Mouse (Mus musculus) ovary, postnatal 10 days (tissue): ENCODE measurements at regions not wholly inside any gene's neighbourhood (a gene's known extent, or its start where the extent isn't known, plus 50 kb on each side); places are given as distances from the start of the nearest gene placed in this dataset.

Experiments
- DNase-seq: peaks from one replicate; pipeline ENCODE4 v3.0.0; 2022; ENCODE audit warnings: low spot score

GRCm38 (mm10) chr13:107878980-107879379, 165.3 kb upstream of the Smim15 start:
- DNase-seq, result no peak

- no peak for DNase-seq
These were observed 171.0 kb upstream of the Smim15 start for GRCm38 (mm10) chr13:107873244-107873667.

- no peak for DNase-seq
These were observed 171.7 kb upstream of the Smim15 start for GRCm38 (mm10) chr13:107872574-107872973.

- DNase-seq, result no peak
These were observed 172.1 kb upstream of the Smim15 start for GRCm38 (mm10) chr13:107872137-107872536.

- DNase-seq, result no peak
These were observed 175.3 kb upstream of the Smim15 start for GRCm38 (mm10) chr13:107868906-107869305.

- DNase-seq, result no peak
These were observed 177.4 kb upstream of the Smim15 start for GRCm38 (mm10) chr13:107866825-107867224.

- DNase-seq, result no peak
These were observed 181.2 kb upstream of the Smim15 start for GRCm38 (mm10) chr13:107862793-107863654.

GRCm38 (mm10) chr13:107861384-107862134, 182.7 kb upstream of the Smim15 start:
- no peak for DNase-seq

GRCm38 (mm10) chr13:107857043-107857755, 187.0 kb upstream of the Smim15 start:
- DNase-seq, result no peak

GRCm38 (mm10) chr13:107850907-107851560, 193.2 kb upstream of the Smim15 start:
- no peak for DNase-seq

- no peak for DNase-seq
These were observed 195.4 kb upstream of the Smim15 start for GRCm38 (mm10) chr13:107848871-107849270.

- no peak for DNase-seq
These were observed 196.8 kb upstream of the Smim15 start for GRCm38 (mm10) chr13:107847179-107848012.

- no peak for DNase-seq
These were observed 197.5 kb upstream of the Smim15 start for GRCm38 (mm10) chr13:107846621-107847178.

- DNase-seq, result no peak
These were observed 198.4 kb upstream of the Smim15 start for GRCm38 (mm10) chr13:107845838-107846237.

- no peak for DNase-seq
These were observed 200.2 kb upstream of the Smim15 start for GRCm38 (mm10) chr13:107844085-107844484.

GRCm38 (mm10) chr13:107838126-107838715, 206.0 kb upstream of the Smim15 start:
- DNase-seq, result no peak

GRCm38 (mm10) chr13:107837206-107837952, 206.9 kb upstream of the Smim15 start:
- DNase-seq, result no peak

GRCm38 (mm10) chr13:107835756-107836385, 208.4 kb upstream of the Smim15 start:
- DNase-seq, result no peak

GRCm38 (mm10) chr13:107831997-107832396, 212.2 kb upstream of the Smim15 start:
- no peak for DNase-seq
